Mouse (Mus musculus): ENCODE measurements around the gene Maco1. TPM values are rescaled to one million over a fixed set of nuclear protein-coding genes. Genes with fewer than 3 reads are reported as not detected.
"Not testable (repeated sequence)": the region's sequence is repeated elsewhere in the genome, so short reads cannot be mapped to it uniquely, and the experiment has no call there.

Maco1 gene
- polyA plus RNA-seq, 1 experiment from 2014 or later = 34.4 TPM

DNA sequence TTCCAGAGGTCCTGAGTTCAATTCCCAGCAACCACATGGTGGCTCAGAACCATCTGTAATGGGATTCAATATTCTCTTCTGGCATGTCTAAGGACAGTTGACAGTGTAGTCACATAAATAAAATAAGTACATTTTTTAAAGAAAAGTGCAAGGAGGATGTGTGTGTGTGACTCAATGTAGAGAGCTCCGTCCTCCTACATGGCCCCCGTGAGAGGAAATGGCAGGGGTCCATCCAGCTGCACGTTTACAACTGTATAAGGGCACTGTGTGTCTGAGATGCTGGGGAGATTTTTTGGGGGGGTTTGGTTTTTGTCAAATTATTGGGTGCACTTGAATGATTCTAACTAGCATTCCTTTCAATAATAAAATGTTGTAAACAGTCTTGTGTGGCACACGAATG is 17.7 kb downstream of the Maco1 start:
- H3K27ac ChIP-seq (ENCODE audit: low read depth) = no peak overlapping the region
- no peak for ATAC-seq (ENCODE audit: insufficient read depth)

DNA sequence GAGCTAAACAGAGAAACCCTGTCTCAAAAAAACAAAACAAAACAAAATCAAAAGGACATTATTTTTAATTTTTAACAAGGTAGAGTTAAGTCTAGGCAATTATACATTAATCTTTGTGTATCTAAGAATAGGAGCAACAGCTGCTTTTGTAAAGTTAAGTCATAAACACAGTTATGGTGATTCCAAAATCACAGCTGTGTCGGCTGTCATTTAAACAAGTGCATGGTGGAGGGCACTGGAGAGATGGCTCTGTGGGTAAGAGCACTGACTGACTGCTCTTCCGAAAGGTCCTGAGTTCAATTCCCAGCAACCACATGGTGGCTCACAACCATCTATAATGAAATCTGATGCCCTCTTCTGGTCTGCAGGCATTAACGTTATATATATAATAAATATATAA is 21.2 kb downstream of the Maco1 start:
- H3K9me3 ChIP-seq (ENCODE audit: low read depth, low read length) = no peaks in the 10 kb centered on the region
- H3K36me3 ChIP-seq (ENCODE audit: insufficient read depth) = peaks cover 51% of the 10 kb centered on the region
- ATAC-seq (ENCODE audit: insufficient read depth) (no peak), DNase-seq (no peak)
- no peak overlapping the region for H3K4me3 ChIP-seq (ENCODE audit: low read depth, low read length)
- no peaks in the 10 kb centered on the region for H3K4me1 ChIP-seq (ENCODE audit: insufficient read depth)
- WGBS = 83% methylated on average over 3 of the region's 3 CpGs
- H3K27ac ChIP-seq (ENCODE audit: low read depth) = no peak overlapping the region
- H3K27me3 ChIP-seq (ENCODE audit: insufficient read depth, low read length) = no peaks in the 10 kb centered on the region
- TF ChIP-seq CTCF (IDR thresholded peaks at IDR 0.05; ENCODE audit: low read depth) = no peak
- H3K9ac ChIP-seq = no peak overlapping the region
- no peak overlapping the region for H3K4me2 ChIP-seq

More for the DNA sequence above, 17.7 kb downstream of the Maco1 start:
- no peak for DNase-seq
- 84% methylated on average over 4 of the region's 4 CpGs for WGBS
- H3K36me3 ChIP-seq (ENCODE audit: insufficient read depth) = peaks cover 34% of the 10 kb centered on the region
- no peak overlapping the region for H3K4me2 ChIP-seq
- no peak overlapping the region for H3K9ac ChIP-seq
- H3K9me3 ChIP-seq (ENCODE audit: low read depth, low read length) = no peaks in the 10 kb centered on the region
- H3K4me1 ChIP-seq (ENCODE audit: insufficient read depth) = no peaks in the 10 kb centered on the region
- H3K4me3 ChIP-seq (ENCODE audit: low read depth, low read length) = no peak overlapping the region
- TF ChIP-seq CTCF (IDR thresholded peaks at IDR 0.05; ENCODE audit: low read depth) = no peak
- H3K27me3 ChIP-seq (ENCODE audit: insufficient read depth, low read length) = no peaks in the 10 kb centered on the region

DNA sequence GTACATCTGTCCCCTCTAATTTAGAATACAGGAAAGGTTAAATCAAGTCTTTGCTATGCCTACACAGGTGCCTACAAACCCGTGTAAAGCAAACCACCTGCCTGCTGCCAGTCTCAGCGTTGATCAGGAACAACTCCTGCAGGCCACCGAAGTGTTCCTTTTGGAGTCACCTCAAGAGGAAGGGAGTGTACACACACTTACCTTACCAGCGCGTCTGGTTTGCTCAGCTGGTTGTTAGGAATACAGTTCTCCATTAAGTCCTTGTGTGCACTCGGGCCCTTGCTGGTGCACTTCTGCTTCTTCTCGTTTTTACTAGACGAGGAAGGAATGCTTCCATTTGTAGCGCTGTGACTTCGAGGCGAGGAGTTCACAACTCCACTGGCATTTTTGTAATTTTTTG is 25.3 kb downstream of the Maco1 start:
- ATAC-seq (ENCODE audit: insufficient read depth) (no peak), DNase-seq (peak; percentile 67)
- Histone ChIP-seq H3K4me2 (no peak overlapping the region), H3K9ac (no peak overlapping the region), H3K27me3 (ENCODE audit: insufficient read depth, low read length) (no peaks in the 10 kb centered on the region), H3K4me1 (ENCODE audit: insufficient read depth) (no peaks in the 10 kb centered on the region), H3K4me3 (ENCODE audit: low read depth, low read length) (no peak overlapping the region), H3K27ac (ENCODE audit: low read depth) (peak overlapping the region; percentile 76; the same call in 1 of the 2 replicates), H3K9me3 (ENCODE audit: low read depth, low read length) (no peaks in the 10 kb centered on the region), H3K36me3 (ENCODE audit: insufficient read depth) (peaks cover 53% of the 10 kb centered on the region)
- 62% methylated on average over 11 of the region's 11 CpGs for WGBS
- no peak for TF ChIP-seq CTCF (IDR thresholded peaks at IDR 0.05; ENCODE audit: low read depth)

DNA sequence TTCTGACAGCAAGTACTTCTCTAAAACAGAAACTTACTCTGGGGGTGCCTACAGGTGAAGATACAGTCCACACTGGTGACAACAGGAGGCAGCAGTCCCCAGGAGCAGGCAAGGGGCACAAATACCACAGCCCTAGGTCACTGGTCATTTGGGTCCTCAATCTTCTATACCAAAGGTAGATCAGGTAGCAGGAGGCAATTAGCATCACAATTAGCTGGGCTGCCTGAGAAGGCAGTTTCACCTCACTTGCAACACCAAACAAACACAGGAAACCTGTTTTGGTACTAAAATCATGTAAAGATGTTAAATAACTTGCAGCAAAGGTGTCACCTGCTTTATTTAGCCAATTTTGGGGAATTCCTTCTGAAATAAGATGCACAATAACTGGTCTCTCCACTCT is 26.8 kb downstream of the Maco1 start:
- no peak for TF ChIP-seq CTCF (IDR thresholded peaks at IDR 0.05; ENCODE audit: low read depth)
- no peak for ATAC-seq (ENCODE audit: insufficient read depth)
- Histone ChIP-seq H3K36me3 (ENCODE audit: insufficient read depth) (peaks cover 48% of the 10 kb centered on the region), H3K4me3 (ENCODE audit: low read depth, low read length) (no peak overlapping the region), H3K9ac (no peak overlapping the region), H3K27me3 (ENCODE audit: insufficient read depth, low read length) (no peaks in the 10 kb centered on the region), H3K27ac (ENCODE audit: low read depth) (no peak overlapping the region), H3K4me1 (ENCODE audit: insufficient read depth) (peaks cover 6% of the 10 kb centered on the region), H3K9me3 (ENCODE audit: low read depth, low read length) (no peaks in the 10 kb centered on the region), H3K4me2 (no peak overlapping the region)
- DNase-seq = no peak

DNA sequence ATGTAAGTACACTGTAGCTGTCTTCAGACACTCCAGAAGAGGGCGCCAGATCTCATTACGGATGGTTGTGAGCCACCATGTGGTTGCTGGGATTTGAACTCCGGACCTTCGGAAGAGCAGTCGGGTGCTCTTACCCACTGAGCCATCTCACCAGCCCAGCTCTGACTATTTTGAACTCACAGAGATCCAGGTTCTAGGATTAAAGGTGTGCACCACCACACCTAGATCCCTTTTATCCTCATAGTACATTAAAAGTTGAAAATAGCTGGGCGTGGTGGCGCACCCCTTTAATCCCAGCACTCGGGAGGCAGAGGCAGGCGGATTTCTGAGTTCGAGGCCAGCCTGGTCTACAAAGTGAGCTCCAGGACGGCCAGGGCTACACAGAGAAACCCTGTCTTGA is 27.3 kb downstream of the Maco1 start:
- peaks cover 43% of the 10 kb centered on the region for H3K36me3 ChIP-seq (ENCODE audit: insufficient read depth)
- DNase-seq; H3K4me1 ChIP-seq (ENCODE audit: insufficient read depth); H3K9ac ChIP-seq; H3K9me3 ChIP-seq (ENCODE audit: low read depth, low read length); H3K27me3 ChIP-seq (ENCODE audit: insufficient read depth, low read length); ATAC-seq (ENCODE audit: insufficient read depth); H3K4me3 ChIP-seq (ENCODE audit: low read depth, low read length); H3K4me2 ChIP-seq; H3K27ac ChIP-seq (ENCODE audit: low read depth): not testable (repeated sequence)
- 97% methylated on average over 11 of the region's 11 CpGs for WGBS

DNA sequence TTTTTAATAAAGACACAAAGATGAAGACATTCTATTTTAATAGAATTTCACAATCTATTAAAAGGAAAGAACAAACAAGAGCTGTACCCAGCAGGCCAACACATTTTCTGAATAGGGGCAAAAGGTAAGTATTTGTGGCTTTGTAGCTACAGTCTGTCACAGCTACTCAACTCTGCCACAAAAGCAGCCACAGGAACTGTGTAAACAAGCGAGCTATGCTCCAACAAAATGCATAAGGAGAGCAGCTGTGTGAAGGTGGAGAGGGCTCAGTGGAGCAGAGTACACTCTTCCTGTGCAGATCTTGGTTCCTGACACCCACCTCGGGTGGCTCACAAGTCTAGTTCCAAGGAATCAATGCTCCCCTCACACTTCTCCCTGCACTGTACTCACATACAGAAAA is 29.6 kb downstream of the Maco1 start:
- TF ChIP-seq CTCF (IDR thresholded peaks at IDR 0.05; ENCODE audit: low read depth) = no peak
- Histone ChIP-seq H3K4me3 (ENCODE audit: low read depth, low read length) (no peak overlapping the region), H3K27ac (ENCODE audit: low read depth) (peak overlapping the region; percentile 46; the same call in 1 of the 2 replicates), H3K9ac (no peak overlapping the region), H3K4me2 (no peak overlapping the region), H3K27me3 (ENCODE audit: insufficient read depth, low read length) (no peaks in the 10 kb centered on the region), H3K9me3 (ENCODE audit: low read depth, low read length) (no peaks in the 10 kb centered on the region), H3K36me3 (ENCODE audit: insufficient read depth) (peaks cover 41% of the 10 kb centered on the region), H3K4me1 (ENCODE audit: insufficient read depth) (peaks cover 8% of the 10 kb centered on the region)
- peak; percentile 65; the same call in 1 of the 2 replicates for ATAC-seq (ENCODE audit: insufficient read depth)
- WGBS = 48% methylated on average over 2 of the region's 2 CpGs
- peak; percentile 36 for DNase-seq

DNA sequence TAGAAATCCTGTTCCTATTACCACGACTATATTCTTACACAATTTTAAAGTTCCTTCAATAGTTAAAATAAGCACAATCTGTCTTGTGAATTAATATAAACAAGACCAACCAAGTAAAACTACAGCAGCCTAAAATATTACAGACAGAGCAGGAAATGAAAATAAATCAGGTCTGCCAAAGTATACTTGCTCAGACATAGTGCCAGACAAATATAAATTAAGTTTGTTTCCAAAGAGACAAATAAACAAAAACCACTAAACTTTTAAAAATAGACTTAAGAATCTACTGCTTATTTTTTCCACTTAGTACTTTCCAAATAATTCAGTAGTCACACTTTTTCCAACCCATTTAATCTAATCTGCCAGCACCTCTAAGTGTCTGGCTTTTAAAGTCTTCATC is 32.1 kb downstream of the Maco1 start:
- 27% methylated on average over 1 of the region's 1 CpGs for WGBS
- peak; percentile 43 for DNase-seq
- no peak overlapping the region for H3K9ac ChIP-seq
- H3K4me3 ChIP-seq (ENCODE audit: low read depth, low read length) = no peak overlapping the region
- no peak for ATAC-seq (ENCODE audit: insufficient read depth)
- peak overlapping the region; percentile 31; the same call in 1 of the 2 replicates for H3K27ac ChIP-seq (ENCODE audit: low read depth)
- H3K27me3 ChIP-seq (ENCODE audit: insufficient read depth, low read length) = no peaks in the 10 kb centered on the region
- H3K4me2 ChIP-seq = no peak overlapping the region
- H3K4me1 ChIP-seq (ENCODE audit: insufficient read depth) = peaks cover 8% of the 10 kb centered on the region
- no peaks in the 10 kb centered on the region for H3K9me3 ChIP-seq (ENCODE audit: low read depth, low read length)
- H3K36me3 ChIP-seq (ENCODE audit: insufficient read depth) = peaks cover 29% of the 10 kb centered on the region
- no peak for TF ChIP-seq CTCF (IDR thresholded peaks at IDR 0.05; ENCODE audit: low read depth)

DNA sequence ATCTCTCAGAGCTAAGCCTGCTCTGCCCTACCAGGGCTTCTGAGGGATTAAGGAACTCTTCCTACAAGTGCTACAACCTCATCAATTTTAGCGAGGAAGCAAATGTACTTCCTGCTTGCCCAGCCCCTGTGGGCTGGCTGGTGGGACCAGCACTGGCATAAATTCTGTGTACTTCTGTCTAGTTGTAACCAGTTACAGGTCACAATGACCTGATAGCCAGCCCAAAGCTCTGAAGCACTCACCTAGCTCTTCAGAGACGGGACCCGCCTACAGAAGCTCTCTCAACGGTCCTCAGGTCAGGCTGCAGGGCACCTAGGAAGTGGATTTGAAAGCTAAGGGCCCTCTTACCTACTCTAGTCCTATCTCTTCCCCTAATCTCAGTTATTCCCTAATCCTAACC is 35.4 kb downstream of the Maco1 start:
- Histone ChIP-seq H3K4me2 (no peak overlapping the region), H3K27me3 (ENCODE audit: insufficient read depth, low read length) (no peaks in the 10 kb centered on the region), H3K27ac (ENCODE audit: low read depth) (no peak overlapping the region), H3K4me3 (ENCODE audit: low read depth, low read length) (no peak overlapping the region), H3K4me1 (ENCODE audit: insufficient read depth) (peaks cover 8% of the 10 kb centered on the region), H3K36me3 (ENCODE audit: insufficient read depth) (peaks cover 29% of the 10 kb centered on the region; the same call in 1 of the 2 replicates), H3K9ac (no peak overlapping the region), H3K9me3 (ENCODE audit: low read depth, low read length) (no peaks in the 10 kb centered on the region)
- 65% methylated on average over 4 of the region's 4 CpGs for WGBS
- no peak for TF ChIP-seq CTCF (IDR thresholded peaks at IDR 0.05; ENCODE audit: low read depth)
- no peak for ATAC-seq (ENCODE audit: insufficient read depth)
- no peak for DNase-seq

All from lung, embryonic 14.5 days (tissue).